Mouse (Mus musculus): ENCODE measurements around the gene Slain2.
"Not testable (repeated sequence)": the region's sequence is repeated elsewhere in the genome, so short reads cannot be mapped to it uniquely, and the experiment has no call there.

The Slain2 gene

DNA sequence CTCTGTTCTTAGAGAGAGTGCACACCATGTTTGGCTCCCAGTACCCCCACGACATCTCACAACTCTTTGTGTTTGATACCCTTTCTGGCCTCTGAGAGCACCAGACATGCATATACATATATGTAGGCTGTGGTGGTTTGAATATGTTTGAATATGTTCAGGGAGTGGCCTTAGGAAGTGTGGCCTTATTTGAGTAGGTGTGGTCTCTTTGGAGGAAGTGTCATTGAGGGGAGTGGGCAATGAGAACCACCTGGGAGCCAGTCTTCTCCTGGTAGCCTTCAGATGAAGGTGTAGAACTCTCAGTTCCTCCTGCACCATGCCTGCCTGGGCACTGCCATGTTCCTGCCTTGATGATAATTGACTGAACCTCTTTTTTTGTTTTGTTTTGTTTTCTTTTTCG lies 25.2 kb downstream of the Slain2 start:
- intact Hi-C loops (cut with DNase I): no loop called here

DNA sequence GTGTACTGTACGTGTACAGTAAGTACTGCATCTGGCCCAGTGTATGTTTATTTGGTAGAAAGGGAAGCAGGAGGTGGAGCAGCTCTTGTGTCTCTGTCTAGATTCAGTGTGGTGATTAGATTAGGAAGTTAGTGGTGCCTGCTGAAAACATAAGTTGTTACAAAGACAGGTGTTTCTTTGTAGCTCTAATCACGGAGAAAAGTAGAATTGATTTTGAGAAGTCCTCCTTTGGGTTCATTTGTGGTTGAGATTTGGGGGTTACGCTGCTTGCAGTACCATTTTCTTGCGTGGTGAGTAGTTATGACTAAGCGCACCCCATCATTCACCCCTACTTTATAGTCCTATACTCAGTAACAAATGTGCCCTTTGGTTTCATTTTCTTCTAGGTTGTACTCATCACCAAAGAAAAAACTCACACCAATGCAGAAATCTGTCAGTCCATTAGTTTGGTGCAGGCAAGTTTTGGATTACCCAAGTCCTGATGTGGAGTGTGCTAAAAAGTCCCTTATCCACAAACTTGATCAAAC lies 26.9 kb downstream of the Slain2 start:
- intact Hi-C loops (cut with DNase I): no loop called here

- intact Hi-C loops (cut with DNase I): no loop called here
Measured at GRCm38 (mm10) chr5:72948136-72948535, 34.0 kb downstream of the Slain2 start.

DNA sequence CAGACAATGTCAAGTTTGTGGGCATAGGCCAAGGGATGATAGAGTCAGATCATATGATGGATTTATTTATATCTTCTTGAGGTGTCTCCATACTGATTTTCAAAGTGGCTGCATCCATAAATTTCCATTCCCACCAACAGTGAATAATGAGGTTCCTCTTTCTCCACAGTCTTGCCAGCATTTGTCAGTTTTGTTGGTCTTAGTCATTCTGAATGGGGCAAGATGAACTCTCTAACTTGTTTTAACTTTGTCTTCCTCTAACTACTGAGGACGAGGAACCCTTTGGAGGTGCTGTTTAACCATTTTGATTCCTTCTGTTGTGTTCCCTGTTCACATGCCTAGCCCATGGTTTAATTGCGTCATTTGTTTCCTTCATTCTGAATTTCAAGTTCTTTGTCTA lies 36.1 kb downstream of the Slain2 start:
- intact Hi-C loops (cut with DNase I): no loop called here

DNA sequence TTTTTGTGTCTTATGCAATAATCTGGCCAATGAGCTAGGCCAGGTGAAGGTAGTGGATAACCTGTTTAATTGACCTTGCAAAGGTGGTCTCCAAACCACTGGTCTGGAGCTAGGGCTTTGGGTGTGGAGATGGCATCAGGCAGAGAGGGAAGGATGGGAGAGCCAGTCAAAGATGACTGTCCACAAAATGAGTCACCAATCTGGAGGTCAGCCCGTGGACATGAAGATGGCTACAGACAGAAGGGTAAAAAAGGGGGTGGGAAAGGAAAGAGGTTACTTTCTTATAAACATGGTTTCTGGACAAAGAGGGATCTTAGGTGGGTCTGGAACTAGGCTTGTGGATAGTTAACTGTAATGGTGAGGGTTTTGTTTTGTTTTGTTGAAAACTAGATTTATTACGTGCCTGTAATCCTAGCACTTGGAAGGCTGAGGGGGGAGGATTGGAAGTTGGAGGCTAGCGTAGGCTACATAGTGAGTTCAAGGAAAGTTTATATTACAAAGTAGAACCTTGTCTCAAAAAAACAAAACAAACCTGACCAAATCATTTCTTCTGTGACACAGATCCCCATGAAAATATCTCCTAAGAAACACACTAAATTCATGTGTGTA lies 40.0 kb downstream of the Slain2 start:
- intact Hi-C loops (cut with DNase I): no loop called here

DNA sequence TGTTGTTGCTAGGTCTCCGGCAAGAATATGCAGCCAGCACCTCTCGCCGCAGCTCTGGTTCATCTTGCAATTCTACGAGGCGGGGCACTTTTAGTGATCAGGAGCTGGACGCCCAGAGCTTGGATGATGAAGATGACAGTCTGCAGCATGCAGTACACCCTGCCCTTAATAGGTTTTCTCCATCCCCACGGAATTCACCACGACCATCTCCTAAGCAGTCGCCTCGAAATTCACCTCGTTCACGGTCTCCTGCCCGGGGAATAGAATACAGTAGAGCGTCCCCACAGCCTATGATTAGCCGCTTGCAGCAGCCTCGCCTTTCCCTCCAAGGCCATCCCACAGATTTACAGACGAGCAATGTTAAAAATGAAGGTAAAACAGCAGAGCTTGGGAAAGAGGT lies 43.2 kb downstream of the Slain2 start:
- intact Hi-C loops (cut with DNase I): loop anchor here (5.0 kb wide), 1 partner anchor 40 kb away; no protein-coding TSS in a partner anchor

- intact Hi-C loops (cut with DNase I): loop anchor here (5.0 kb wide), 1 partner anchor 68 kb away; no protein-coding TSS in a partner anchor
Measured at GRCm38 (mm10) chr5:72960096-72960495, 46.0 kb downstream of the Slain2 start.

GRCm38 (mm10) chr5:72965706-72966105 lies 51.6 kb downstream of the Slain2 start:
- intact Hi-C loops (cut with DNase I): no loop called here

- intact Hi-C loops (cut with DNase I): no loop called here
Measured at GRCm38 (mm10) chr5:72972435-72972834, 58.3 kb downstream of the Slain2 start.

DNA sequence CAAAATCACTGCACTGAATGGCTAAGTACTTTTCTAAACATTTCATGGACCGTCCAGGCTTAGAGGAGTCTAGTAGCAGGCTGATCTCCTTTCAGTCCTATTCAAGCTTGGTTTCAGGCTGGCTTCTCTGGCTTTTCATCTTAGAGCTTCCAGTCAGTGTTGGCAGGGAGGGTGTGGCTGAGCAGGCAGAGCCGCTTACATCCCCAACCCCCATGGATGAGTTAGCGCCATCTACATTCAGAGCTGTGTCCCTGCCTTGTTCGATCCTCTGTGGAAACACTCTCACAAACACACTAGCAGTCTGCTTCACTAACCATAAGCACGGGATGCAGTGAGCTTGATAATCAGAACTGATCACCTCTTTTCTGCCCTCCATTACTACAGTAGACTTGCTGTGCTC lies 58.8 kb downstream of the Slain2 start:
- intact Hi-C loops (cut with DNase I): no loop called here

DNA sequence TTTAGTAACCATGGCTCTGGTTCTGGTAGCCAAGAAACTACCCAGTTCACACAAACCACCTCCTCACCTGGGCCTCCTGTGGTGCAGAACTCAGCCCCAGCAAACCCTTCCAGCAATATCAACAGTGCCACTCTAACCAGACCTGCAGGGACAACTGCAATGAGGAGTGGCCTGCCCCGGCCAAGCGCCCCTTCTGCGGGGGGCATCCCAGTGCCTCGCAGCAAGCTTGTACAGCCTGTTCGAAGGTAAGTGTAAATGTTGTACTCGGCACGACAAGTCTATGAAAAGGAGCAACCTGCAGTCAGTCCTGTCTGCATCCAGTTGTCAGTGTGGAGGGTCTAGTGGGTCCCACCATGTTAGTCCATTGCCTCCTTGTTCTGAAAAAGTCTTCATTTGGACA lies 60.5 kb downstream of the Slain2 start, which contains the start of gene Gm10135:
Gene Gm10135 (minus strand): TSS at position 101 of the 400 bp plus-strand sequence.
- intact Hi-C loops (cut with DNase I): no loop called here

- intact Hi-C loops (cut with DNase I): no loop called here
Measured at GRCm38 (mm10) chr5:72975996-72976395, 61.9 kb downstream of the Slain2 start.

DNA sequence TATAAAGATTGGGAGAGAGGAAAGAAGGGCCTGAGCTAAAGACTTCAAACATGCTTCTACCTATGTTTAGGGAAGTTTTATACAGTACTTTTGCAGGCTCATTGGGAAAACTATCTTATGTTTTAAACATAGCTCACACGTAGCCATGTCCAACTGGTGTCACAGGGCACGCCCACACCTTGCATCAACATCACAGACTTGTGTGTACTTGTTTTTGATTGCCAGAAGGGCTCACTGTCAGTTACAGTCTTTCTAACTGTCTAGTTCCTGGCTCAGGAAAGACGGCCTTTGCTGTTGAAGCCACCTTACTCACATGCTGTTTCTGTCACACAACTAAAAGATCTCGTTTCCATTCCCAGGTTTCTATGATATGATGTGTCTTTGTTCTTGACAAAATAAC lies 62.4 kb downstream of the Slain2 start:
- intact Hi-C loops (cut with DNase I): no loop called here

DNA sequence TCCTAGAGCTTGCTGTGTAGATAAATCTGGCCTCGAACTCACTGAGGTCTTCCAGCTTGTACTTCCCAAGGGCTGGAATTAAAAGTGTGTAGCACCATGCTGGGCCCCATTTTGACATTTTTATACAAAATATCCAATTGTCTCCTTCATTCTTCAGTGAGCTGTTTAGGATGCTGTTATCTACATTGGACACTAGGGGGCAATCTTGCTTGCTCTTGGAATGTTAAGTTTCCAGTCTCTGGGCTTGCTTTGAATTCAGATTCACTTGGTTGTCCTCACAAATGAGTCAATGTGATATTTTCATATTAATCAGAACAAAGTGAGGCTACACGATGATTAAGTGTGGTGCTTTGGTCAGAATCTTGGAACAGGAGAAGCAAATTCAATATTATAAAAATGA lies 70.0 kb downstream of the Slain2 start:
- intact Hi-C loops (cut with DNase I): loop anchor here (5.0 kb wide), 2 partner anchors 88 to 398 kb away; no protein-coding TSS in a partner anchor

DNA sequence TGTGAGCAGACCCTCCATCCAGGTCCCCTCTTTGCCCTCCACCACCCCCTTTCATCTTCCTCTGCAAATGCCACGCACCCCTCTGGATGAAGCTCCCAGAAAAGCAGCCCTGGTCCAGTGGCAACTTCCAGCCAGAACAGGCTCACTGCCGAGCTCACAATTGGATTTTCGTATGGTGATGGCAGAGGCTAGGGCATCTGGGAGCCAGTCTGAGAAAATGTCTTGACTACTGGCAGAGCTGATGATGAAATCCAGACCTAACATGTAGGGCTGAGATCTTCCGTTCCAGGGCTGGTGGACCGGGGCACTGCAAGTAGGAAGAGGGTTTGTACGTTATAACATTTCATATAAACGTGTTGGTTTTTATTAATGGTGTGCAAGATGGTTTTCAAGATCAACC lies 73.7 kb downstream of the Slain2 start:
- intact Hi-C loops (cut with DNase I): no loop called here

GRCm38 (mm10) chr5:72989756-72990155 lies 75.7 kb downstream of the Slain2 start:
- intact Hi-C loops (cut with DNase I): no loop called here

GRCm38 (mm10) chr5:72992474-72992873 lies 78.4 kb downstream of the Slain2 start:
- intact Hi-C loops (cut with DNase I): no loop called here

DNA sequence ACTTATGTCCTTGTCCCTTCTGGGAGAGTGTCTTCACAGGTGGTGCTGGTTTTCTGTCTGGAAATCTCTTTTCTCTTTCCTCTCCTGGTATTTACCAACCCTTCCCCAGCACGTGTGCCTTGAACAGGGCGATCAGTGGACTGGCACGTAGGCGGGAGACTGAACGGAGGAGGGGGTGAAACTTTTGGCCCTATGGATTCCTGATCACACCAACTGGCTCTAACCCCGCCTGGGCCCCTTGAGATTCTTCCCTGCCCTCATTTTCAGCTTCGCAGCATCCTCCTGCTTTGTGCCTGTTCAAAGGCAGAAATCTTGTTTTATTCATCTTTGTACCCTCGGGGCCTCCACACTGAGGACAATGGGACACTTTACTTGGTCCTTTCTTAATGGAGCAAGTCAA lies 80.3 kb downstream of the Slain2 start:
- intact Hi-C loops (cut with DNase I): no loop called here

GRCm38 (mm10) chr5:72994928-72995327 lies 80.8 kb downstream of the Slain2 start:
- intact Hi-C loops (cut with DNase I): no loop called here

GRCm38 (mm10) chr5:72995379-72995778 lies 81.3 kb downstream of the Slain2 start:
- intact Hi-C loops (cut with DNase I): no loop called here

GRCm38 (mm10) chr5:72998546-72998945 lies 84.4 kb downstream of the Slain2 start:
- intact Hi-C loops (cut with DNase I): not testable (repeated sequence)

DNA sequence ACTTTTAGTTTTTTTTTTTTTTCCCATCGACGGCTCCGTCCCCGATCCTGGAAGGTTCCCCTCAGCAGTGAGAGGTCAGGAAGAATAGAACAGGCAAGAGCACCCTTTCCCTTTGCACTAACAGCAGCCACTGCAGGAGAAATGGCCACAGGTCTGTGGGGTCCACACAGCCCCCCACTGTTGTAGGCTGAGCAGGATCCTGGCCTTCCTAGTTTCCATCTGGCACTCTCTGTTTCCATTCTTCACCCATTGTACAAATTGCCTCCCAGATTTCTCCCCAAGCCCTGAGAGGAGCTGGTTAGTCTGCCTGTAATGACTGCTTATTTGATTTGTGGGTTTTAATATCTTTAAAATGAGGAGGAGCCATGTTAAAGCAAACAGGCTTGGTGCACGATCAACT lies 89.9 kb downstream of the Slain2 start:
- intact Hi-C loops (cut with DNase I): no loop called here
